Mouse (Mus musculus): Measurements from ENCODE around the gene Prune2. TPM values are rescaled to one million over a fixed set of nuclear protein-coding genes. Genes with fewer than 3 reads are reported as not detected.

Gene Prune2
- total and polyA plus RNA-seq, 2 experiments from 2014 or later = 12.4 to 17.4 TPM

DNA sequence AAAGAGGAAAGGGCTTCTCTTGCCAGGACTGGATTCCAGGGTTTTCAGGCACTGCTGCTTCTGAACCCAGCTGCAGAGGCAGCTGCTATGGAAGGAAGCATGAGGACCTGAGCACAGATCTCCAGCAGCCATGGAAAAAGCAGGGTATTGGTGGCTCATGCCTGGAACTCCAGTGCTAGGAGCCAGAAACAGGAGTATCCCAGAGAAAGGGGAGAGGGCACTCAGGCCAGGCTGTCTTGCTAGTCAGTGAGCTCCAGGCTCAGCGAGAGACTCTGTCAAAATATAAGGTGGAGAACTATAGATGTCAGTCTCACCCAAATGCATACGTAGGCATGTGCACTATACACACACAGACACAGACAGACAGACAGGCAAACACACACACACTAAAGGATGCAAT, 140.4 kb downstream of the Prune2 start:
- H3K36me3 ChIP-seq (ENCODE audit: insufficient read depth, low read length) = no peaks in the 10 kb centered on the region
- H3K27me3 ChIP-seq (ENCODE audit: insufficient read depth, low read length) = no peaks in the 10 kb centered on the region
- no peaks in the 10 kb centered on the region for H3K9me3 ChIP-seq (ENCODE audit: low read length)
- 90% methylated on average over 2 of the region's 2 CpGs for WGBS
- no peak overlapping the region for H3K9ac ChIP-seq (replicated peaks; ENCODE audit: low read length)
- H3K27ac ChIP-seq = no peak overlapping the region
- no peak for TF ChIP-seq CTCF (IDR thresholded peaks at IDR 0.05; ENCODE audit: low read depth)
- ATAC-seq = no peak
- H3K4me2 ChIP-seq (ENCODE audit: low read depth, low read length) = no peak overlapping the region
- no peak for DNase-seq (ENCODE audit: low spot score)
- no peak overlapping the region for H3K4me3 ChIP-seq (ENCODE audit: low read length)
- no peaks in the 10 kb centered on the region for H3K4me1 ChIP-seq (ENCODE audit: insufficient read depth, low read length)

GRCm38 (mm10) chr19:17097210-17097609, 141.3 kb downstream of the Prune2 start:
- Histone ChIP-seq H3K27me3 (ENCODE audit: insufficient read depth, low read length) (no peaks in the 10 kb centered on the region), H3K4me3 (ENCODE audit: low read length) (no peak overlapping the region), H3K36me3 (ENCODE audit: insufficient read depth, low read length) (no peaks in the 10 kb centered on the region), H3K4me2 (ENCODE audit: low read depth, low read length) (no peak overlapping the region), H3K27ac (no peak overlapping the region), H3K9ac (replicated peaks; ENCODE audit: low read length) (no peak overlapping the region), H3K9me3 (ENCODE audit: low read length) (no peaks in the 10 kb centered on the region), H3K4me1 (ENCODE audit: insufficient read depth, low read length) (no peaks in the 10 kb centered on the region)
- ATAC-seq = no peak
- no peak for TF ChIP-seq CTCF (IDR thresholded peaks at IDR 0.05; ENCODE audit: low read depth)
- DNase-seq (ENCODE audit: low spot score) = no peak
- WGBS = 74% methylated on average over 6 of the region's 6 CpGs

DNA sequence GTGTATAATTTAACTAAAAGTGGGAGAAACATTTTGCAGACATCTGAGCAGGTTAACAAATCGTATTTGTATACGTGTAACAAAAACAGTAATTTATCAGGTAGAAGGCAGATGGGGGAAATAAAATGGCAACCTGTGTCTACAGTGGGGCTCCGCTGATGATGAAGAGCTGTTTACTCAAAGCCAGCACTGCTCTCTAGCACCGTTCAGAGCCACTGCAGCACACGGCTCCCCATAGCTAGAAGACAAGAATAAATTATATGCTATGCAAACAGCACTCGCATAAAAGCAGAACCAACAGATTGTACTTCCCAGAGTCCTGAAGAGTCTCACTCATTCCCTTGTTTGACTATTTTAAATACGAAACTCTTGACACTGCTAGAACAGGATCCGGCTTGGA, 152.9 kb downstream of the Prune2 start:
- TF ChIP-seq CTCF (IDR thresholded peaks at IDR 0.05; ENCODE audit: low read depth) = no peak
- Histone ChIP-seq H3K27ac (no peak overlapping the region), H3K4me3 (ENCODE audit: low read length) (no peak overlapping the region), H3K9ac (replicated peaks; ENCODE audit: low read length) (no peak overlapping the region), H3K4me2 (ENCODE audit: low read depth, low read length) (no peak overlapping the region), H3K9me3 (ENCODE audit: low read length) (no peaks in the 10 kb centered on the region), H3K36me3 (ENCODE audit: insufficient read depth, low read length) (no peaks in the 10 kb centered on the region), H3K4me1 (ENCODE audit: insufficient read depth, low read length) (no peaks in the 10 kb centered on the region), H3K27me3 (ENCODE audit: insufficient read depth, low read length) (no peaks in the 10 kb centered on the region)
- ATAC-seq (no peak), DNase-seq (ENCODE audit: low spot score) (no peak)
- WGBS = 68% methylated on average over 8 of the region's 8 CpGs

- Histone ChIP-seq H3K27ac (no peak overlapping the region), H3K4me3 (ENCODE audit: low read length) (no peak overlapping the region), H3K27me3 (ENCODE audit: insufficient read depth, low read length) (no peaks in the 10 kb centered on the region), H3K4me2 (ENCODE audit: low read depth, low read length) (no peak overlapping the region), H3K9me3 (ENCODE audit: low read length) (no peaks in the 10 kb centered on the region), H3K4me1 (ENCODE audit: insufficient read depth, low read length) (no peaks in the 10 kb centered on the region), H3K36me3 (ENCODE audit: insufficient read depth, low read length) (no peaks in the 10 kb centered on the region), H3K9ac (replicated peaks; ENCODE audit: low read length) (no peak overlapping the region)
- 63% methylated on average over 12 of the region's 12 CpGs for WGBS
- peak; percentile 51 for ATAC-seq
- TF ChIP-seq CTCF (IDR thresholded peaks at IDR 0.05; ENCODE audit: low read depth) = peak; percentile 84
- peak; percentile 81 for DNase-seq (ENCODE audit: low spot score)
These were observed 168.3 kb downstream of the Prune2 start for GRCm38 (mm10) chr19:17124034-17124735.

DNA sequence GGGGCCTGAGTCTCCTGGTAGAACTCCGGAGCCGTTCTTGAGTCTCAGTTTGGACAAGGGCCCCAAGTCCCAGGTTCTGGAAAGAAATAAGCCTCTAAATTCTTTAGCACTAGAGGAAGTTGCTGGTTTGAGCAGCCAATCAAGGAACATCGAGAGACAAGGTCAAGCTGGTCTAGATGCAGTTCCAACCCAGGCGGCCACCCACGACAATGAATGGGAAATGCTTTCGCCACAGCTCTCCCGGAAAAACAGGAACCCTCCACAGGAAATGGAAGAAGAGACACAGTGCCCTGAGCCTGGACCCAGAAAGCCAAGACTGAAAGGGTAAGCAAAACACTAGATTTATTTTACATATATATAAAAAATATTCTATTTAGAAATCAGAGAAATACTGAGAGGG, 169.5 kb downstream of the Prune2 start:
- no peaks in the 10 kb centered on the region for H3K4me1 ChIP-seq (ENCODE audit: insufficient read depth, low read length)
- no peak for TF ChIP-seq CTCF (IDR thresholded peaks at IDR 0.05; ENCODE audit: low read depth)
- no peak overlapping the region for H3K9ac ChIP-seq (replicated peaks; ENCODE audit: low read length)
- DNase-seq (ENCODE audit: low spot score) (no peak), ATAC-seq (no peak)
- H3K27ac ChIP-seq = no peak overlapping the region
- H3K4me2 ChIP-seq (ENCODE audit: low read depth, low read length) = no peak overlapping the region
- no peaks in the 10 kb centered on the region for H3K9me3 ChIP-seq (ENCODE audit: low read length)
- no peaks in the 10 kb centered on the region for H3K36me3 ChIP-seq (ENCODE audit: insufficient read depth, low read length)
- H3K27me3 ChIP-seq (ENCODE audit: insufficient read depth, low read length) = no peaks in the 10 kb centered on the region
- WGBS = 90% methylated on average over 7 of the region's 7 CpGs
- H3K4me3 ChIP-seq (ENCODE audit: low read length) = no peak overlapping the region

DNA sequence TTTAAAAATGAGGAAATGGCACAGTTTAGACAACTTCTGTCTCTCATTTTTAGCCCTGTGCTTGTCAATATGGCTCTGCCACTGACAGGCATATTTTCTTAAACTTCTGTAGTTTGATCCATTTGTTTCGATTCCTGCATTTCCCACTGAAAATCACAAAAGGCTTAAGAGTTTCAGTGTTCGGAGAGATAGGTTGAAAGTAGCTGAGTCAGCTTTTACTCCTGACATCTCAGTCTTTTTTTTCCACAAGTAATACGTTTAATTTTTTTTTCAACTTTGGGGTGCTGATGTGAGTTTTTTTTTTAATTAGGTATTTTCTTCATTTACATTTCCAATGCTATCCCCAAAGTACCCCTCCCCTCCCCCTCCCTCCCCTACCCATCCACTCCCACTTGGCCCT, 174.6 kb downstream of the Prune2 start:
- DNase-seq (ENCODE audit: low spot score) (no peak), ATAC-seq (no peak)
- Histone ChIP-seq H3K27me3 (ENCODE audit: insufficient read depth, low read length) (no peaks in the 10 kb centered on the region), H3K4me2 (ENCODE audit: low read depth, low read length) (no peak overlapping the region), H3K4me1 (ENCODE audit: insufficient read depth, low read length) (no peaks in the 10 kb centered on the region), H3K36me3 (ENCODE audit: insufficient read depth, low read length) (no peaks in the 10 kb centered on the region), H3K9ac (replicated peaks; ENCODE audit: low read length) (no peak overlapping the region), H3K9me3 (ENCODE audit: low read length) (no peaks in the 10 kb centered on the region), H3K4me3 (ENCODE audit: low read length) (no peak overlapping the region), H3K27ac (no peak overlapping the region)
- no peak for TF ChIP-seq CTCF (IDR thresholded peaks at IDR 0.05; ENCODE audit: low read depth)
- 83% methylated on average over 3 of the region's 3 CpGs for WGBS

DNA sequence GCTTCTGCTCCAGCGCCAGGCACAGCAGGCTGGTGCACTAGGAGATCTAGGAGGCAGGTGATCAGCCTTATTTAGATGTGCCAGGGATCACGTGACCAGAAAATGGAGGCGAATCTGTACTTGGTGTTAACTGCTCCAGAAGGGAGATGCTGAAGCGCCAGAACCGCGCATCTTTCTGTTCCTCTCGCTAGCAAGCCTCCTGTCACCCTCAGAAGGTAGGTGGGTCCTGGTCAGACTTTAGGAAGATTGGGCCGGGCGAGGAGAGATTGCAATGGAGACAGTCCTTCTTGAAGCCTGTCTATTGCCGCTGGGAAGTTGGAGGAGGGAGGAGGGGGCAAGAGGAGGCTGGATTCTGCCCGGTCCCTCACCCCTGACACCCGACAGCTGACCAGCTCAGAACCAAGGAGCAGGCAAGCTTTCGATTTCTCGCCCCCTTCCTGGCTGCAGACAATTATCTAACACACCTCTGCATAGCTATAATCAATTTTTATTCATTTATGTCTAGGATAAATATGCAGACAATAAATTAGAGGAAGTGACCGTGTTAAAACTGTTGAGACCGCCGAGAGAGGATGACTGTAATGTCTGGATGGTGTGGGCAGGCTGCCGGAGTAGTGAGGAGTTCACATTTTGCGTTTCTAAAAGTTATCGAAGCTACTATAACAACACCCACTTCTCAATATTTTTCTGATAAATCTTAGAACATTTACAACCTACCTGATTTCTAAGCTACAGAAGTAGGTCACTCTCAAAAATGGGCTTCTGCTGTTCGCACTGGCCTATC, 181.0 kb downstream of the Prune2 start:
- WGBS = 8% methylated on average over 21 of the region's 21 CpGs

More for the DNA sequence above, 181.0 kb downstream of the Prune2 start:
- peak overlapping the region; percentile 81 for H3K4me2 ChIP-seq (ENCODE audit: low read depth, low read length)
- peak overlapping the region; percentile 64 for H3K27ac ChIP-seq
- H3K4me1 ChIP-seq (ENCODE audit: insufficient read depth, low read length) = no peaks in the 10 kb centered on the region
- H3K27me3 ChIP-seq (ENCODE audit: insufficient read depth, low read length) = no peaks in the 10 kb centered on the region
- no peak for TF ChIP-seq CTCF (IDR thresholded peaks at IDR 0.05; ENCODE audit: low read depth)
- no peaks in the 10 kb centered on the region for H3K9me3 ChIP-seq (ENCODE audit: low read length)
- H3K4me3 ChIP-seq (ENCODE audit: low read length) = peak overlapping the region; percentile 54
- ATAC-seq = peak; percentile 93
- H3K9ac ChIP-seq (replicated peaks; ENCODE audit: low read length) = peak overlapping the region; percentile 56
- DNase-seq (ENCODE audit: low spot score) = peak; percentile 83
- H3K36me3 ChIP-seq (ENCODE audit: insufficient read depth, low read length) = no peaks in the 10 kb centered on the region
